In genomic region chr1:47840811-47841210, GRCm38 (mm10) we compare ENCODE assay signal across 20 mouse cellular contexts.
A peak's percentile ranks its signal among the peaks of the same experiment; 100 is the strongest.
DNase-seq lines count a peak whose midpoint lies in the region; ATAC-seq lines count a peak whose summit lies in the region.
"Had no signal": no experiment of that assay in that cellular context is flagged by ENCODE, and none has a peak within 500 bp of the region (broad histone marks: within the 10 kb centered on the region; RNA-seq: fewer than 3 reads in every experiment).

No protein-coding gene starts in this region.

- peak; percentile 12 to 13 for DNase-seq in cerebellum, adult 18-20 months
- peak; percentile 32 for DNase-seq in cerebellum, adult 9-11 months
- DNase-seq in cerebellum, postnatal 25 days: peak; percentile 42 to 51
- DNase-seq in frontal cortex, postnatal 10 days (ENCODE audit: low spot score in 2 of 2): no peak
- DNase-seq in thymus, postnatal 4 days: no peak
- DNase-seq: adrenal gland, adult 8-10 months; adrenal gland, postnatal 25 days; forebrain, postnatal 0 days; gastrocnemius, postnatal 25 days; heart, adult 18-20 months; heart, postnatal 10 days; heart, postnatal 36 days; kidney, adult 11 months; kidney, adult 8-10 months had no signal

- ATAC-seq in cerebellum, adult (ENCODE audit: insufficient number of reproducible peaks, low FRiP score, low TSS enrichment): no peak
- ATAC-seq: activated CD4-positive, CD25-positive, alpha-beta regulatory T cell, adult 4 months; CD4-positive, CD25-positive, alpha-beta regulatory T cell, adult 4 months; forebrain, embryonic 14.5 days; forebrain, postnatal 0 days; hindbrain, embryonic 16.5 days; intestine, embryonic 15.5 days had no signal

Comparison
In these comparisons a context has a peak if more than half of its experiments do, and no peak if none do; other contexts are left out.
1. DNase-seq: peak in cerebellum, adult 18-20 months (2 of 2), cerebellum, adult 9-11 months (single experiment) and cerebellum, postnatal 25 days (2 of 2); none in frontal cortex, postnatal 10 days (0 of 2) and thymus, postnatal 4 days (single experiment).